Mouse (Mus musculus) embryonic fibroblast, embryonic 13.5 days (primary cell): ENCODE data around the gene Rab12.

Source experiments
- CTCF ChIP-seq: IDR thresholded peaks from 2 replicates; pipeline ENCODE4 v1.5.1; 2011; ENCODE audit warnings: mild to moderate bottlenecking, control low read depth, low read length, moderate library complexity, borderline replicate concordance; ENCODE audit not compliant: insufficient read depth
- POLR2A ChIP-seq: IDR thresholded peaks from 2 replicates; pipeline ENCODE4 v1.6.1; 2011; ENCODE audit warnings: low read depth, mild to moderate bottlenecking, control low read depth, low read length, moderate library complexity

- TF ChIP-seq POLR2A, result no peak
- TF ChIP-seq CTCF, result no peak
These were observed 46.3 kb downstream of the Rab12 start for GRCm38 (mm10) chr17:66473205-66473604.
